Mouse (Mus musculus) urinary bladder, postnatal 14 days (tissue): ENCODE data around the gene Impg1.

Source experiments
- DNase-seq: peaks from one replicate; pipeline ENCODE4 v3.0.0; 2021; ENCODE audit warnings: low spot score

The Impg1 gene

GRCm38 (mm10) chr9:80282426-80282825 lies 182.9 kb downstream of the Impg1 start:
- no peak for DNase-seq

GRCm38 (mm10) chr9:80280724-80281123 lies 184.6 kb downstream of the Impg1 start:
- DNase-seq, result no peak

GRCm38 (mm10) chr9:80277770-80278169 lies 187.5 kb downstream of the Impg1 start:
- DNase-seq, result no peak

- no peak for DNase-seq
Measured at GRCm38 (mm10) chr9:80277157-80277556, 188.1 kb downstream of the Impg1 start.

DNA sequence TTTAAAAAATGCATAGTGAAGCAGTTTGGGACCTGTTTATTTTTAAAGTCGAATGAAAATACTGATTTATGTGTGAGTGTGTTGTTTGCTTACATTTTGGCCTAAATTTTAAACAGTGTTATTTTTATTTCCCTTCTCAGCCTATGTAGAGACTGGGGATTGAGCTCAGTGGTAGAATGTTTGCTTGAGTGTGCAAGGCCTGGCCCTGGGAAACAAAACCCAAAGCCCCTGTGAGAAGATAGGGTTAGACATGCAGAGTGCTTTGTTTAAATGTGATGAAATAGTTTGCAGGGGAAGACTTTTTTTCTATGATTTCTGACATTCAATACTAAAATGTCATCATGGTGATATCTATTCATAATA lies 189.5 kb downstream of the Impg1 start:
- DNase-seq, result no peak

- no peak for DNase-seq
Measured at GRCm38 (mm10) chr9:80275053-80275771, 190.1 kb downstream of the Impg1 start.

- no peak for DNase-seq
Measured at GRCm38 (mm10) chr9:80272951-80273350, 192.3 kb downstream of the Impg1 start.

DNA sequence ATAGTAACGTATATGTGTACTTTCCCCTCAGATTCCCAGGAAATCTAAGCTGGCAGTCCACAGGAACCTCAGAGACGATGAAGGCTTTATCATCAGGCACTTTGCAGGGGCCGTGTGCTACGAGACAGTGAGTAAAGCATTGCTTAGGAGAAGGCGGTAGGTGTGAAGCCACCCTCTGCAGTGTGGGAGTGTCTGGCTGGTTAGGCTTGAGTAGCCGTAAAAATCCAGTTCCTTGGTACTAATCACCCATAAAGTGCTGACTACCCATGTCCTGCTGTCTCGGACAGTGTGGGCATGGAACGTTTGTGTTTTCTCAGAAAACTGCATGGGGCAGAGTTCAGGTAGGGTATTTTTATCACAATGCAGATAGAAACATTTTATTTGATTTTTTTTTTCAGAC lies 195.7 kb downstream of the Impg1 start:
- DNase-seq, result no peak

DNA sequence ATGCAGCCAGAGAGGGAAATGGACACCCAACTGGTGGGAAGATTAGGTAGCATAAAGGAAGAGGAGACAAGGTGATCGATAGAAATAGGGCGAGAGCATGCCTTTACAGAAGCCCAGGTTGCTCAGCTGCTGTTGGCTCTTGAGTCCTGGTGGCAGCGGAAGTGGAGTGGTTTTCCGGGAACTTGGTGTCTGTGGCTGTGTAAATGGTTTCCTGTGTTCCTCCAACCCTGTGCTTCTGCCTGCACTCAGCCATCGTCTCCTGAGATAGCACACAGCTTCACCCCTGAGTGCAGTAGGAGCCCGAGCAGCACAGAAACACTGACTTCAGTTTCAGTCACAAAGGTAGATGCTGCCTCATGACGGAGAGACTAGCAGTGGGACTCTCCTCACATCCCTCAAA lies 198.8 kb downstream of the Impg1 start:
- DNase-seq, result no peak

DNA sequence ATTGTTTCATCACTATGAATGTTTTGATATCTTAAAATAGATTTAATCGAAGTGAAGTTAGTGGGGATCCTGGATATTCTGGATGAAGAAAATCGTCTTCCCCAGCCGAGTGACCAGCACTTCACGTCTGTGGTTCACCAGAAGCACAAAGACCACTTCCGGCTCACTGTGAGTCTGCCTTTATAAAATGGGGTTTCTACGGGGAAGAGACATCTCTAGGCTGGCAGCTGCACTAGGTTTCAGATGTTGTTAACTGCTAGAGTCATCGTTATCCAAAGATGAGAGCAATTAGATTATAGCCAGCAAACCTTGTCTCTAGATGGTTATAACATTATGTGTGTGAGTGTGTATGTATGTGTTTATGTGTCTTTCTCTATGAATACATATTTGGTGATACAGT lies 199.2 kb downstream of the Impg1 start:
- no peak for DNase-seq
